ENCODE assay signal across 8 mouse cellular contexts in the genomic region with DNA sequence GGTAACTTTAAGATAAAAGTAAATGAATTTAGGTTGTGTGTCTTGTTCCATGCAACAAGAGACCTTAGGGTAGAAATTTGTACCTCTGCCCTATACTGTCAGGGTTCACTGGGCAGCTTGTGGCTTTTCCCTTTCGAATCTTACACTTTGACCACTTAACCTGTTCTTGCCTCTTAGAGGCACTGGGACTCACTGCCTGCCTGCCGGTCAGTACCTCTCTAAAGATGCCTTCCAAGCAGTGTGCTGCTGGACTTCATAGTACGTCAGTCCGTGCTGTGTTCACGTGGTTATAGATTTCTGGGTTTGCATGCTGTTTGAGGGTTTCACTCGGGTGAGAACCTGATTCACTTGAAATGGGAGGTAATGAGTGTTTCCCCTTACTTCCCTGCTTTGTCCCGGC. TPM values are rescaled to one million over a fixed set of nuclear protein-coding genes. Genes with fewer than 3 reads are reported as not detected.
DNase-seq lines count a peak whose midpoint lies in the region; ATAC-seq lines count a peak whose summit lies in the region.

No protein-coding gene starts in this region.

- WGBS in heart, embryonic 11.5 days (ENCODE audit: insufficient replicate concordance) = 11% methylated on average over 7 of the region's 7 CpGs
- WGBS in embryonic facial prominence, embryonic 14.5 days = 8% methylated on average over 7 of the region's 7 CpGs

- DNase-seq in heart, adult 11 months = no peak
- DNase-seq in embryonic facial prominence, embryonic 14.5 days (ENCODE audit: low spot score) = no peak
- peak; percentile 55 for DNase-seq in kidney, adult 18-20 months
- DNase-seq in thymus, adult 18-20 months = no peak
- DNase-seq in spleen, postnatal 10 days (ENCODE audit: low spot score in 2 of 2) = no peak
- DNase-seq in gastrocnemius, adult 8-10 months (ENCODE audit: low spot score in 2 of 2) = no peak

- H3K4me2 ChIP-seq in heart, embryonic 11.5 days = peak overlapping the region; percentile 79
- peak overlapping the region; percentile 70 for H3K4me2 ChIP-seq in embryonic facial prominence, embryonic 14.5 days (ENCODE audit: low read depth, low read length)

- peak overlapping the region; percentile 54 for H3K4me3 ChIP-seq in heart, embryonic 11.5 days (ENCODE audit: low read depth, low read length)
- peak overlapping the region; percentile 53 for H3K4me3 ChIP-seq in embryonic facial prominence, embryonic 14.5 days (ENCODE audit: low read depth, low read length)

- no peaks in the 10 kb centered on the region for H3K27me3 ChIP-seq in heart, embryonic 11.5 days (ENCODE audit: control insufficient read depth, insufficient read depth, low read length)
- no peaks in the 10 kb centered on the region for H3K27me3 ChIP-seq in embryonic facial prominence, embryonic 14.5 days (replicated peaks; ENCODE audit: control insufficient read depth, insufficient read depth, low read length)

- peaks cover 16% of the 10 kb centered on the region for H3K4me1 ChIP-seq in heart, embryonic 11.5 days (ENCODE audit: control insufficient read depth, insufficient read depth, low read length)
- peaks cover 21% of the 10 kb centered on the region for H3K4me1 ChIP-seq in embryonic facial prominence, embryonic 14.5 days (ENCODE audit: control insufficient read depth, insufficient read depth, low read length)

- peak overlapping the region; percentile 87 for H3K27ac ChIP-seq in heart, embryonic 11.5 days (ENCODE audit: low read depth, low read length)
- peak overlapping the region; percentile 87 for H3K27ac ChIP-seq in embryonic facial prominence, embryonic 14.5 days (replicated peaks; ENCODE audit: low read depth, low read length)

- H3K9me3 ChIP-seq in heart, embryonic 11.5 days (replicated peaks; ENCODE audit: control insufficient read depth, low read length) = no peaks in the 10 kb centered on the region
- no peaks in the 10 kb centered on the region for H3K9me3 ChIP-seq in embryonic facial prominence, embryonic 14.5 days (ENCODE audit: control insufficient read depth, low read length)

- peak overlapping the region; percentile 75 for H3K9ac ChIP-seq in heart, embryonic 11.5 days (ENCODE audit: low read depth, low read length)
- H3K9ac ChIP-seq in embryonic facial prominence, embryonic 14.5 days (ENCODE audit: low read depth, low read length) = peak overlapping the region; percentile 70

- no peak; the same call in 1 of the 2 replicates for ATAC-seq in heart, embryonic 11.5 days (replicated peaks; ENCODE audit: insufficient number of reproducible peaks, low FRiP score, low TSS enrichment)
- peak; percentile 48 for ATAC-seq in embryonic facial prominence, embryonic 14.5 days (ENCODE audit: low read depth)
- peak; percentile 27; the same call in 1 of the 2 replicates for ATAC-seq in megakaryocyte-erythroid progenitor cell, adult 5-6 weeks (replicated peaks; ENCODE audit: low FRiP score, low TSS enrichment, poor library complexity, severe bottlenecking)

- no peaks in the 10 kb centered on the region for H3K36me3 ChIP-seq in heart, embryonic 11.5 days (ENCODE audit: control insufficient read depth, insufficient read depth, low read length)
- H3K36me3 ChIP-seq in embryonic facial prominence, embryonic 14.5 days (ENCODE audit: control insufficient read depth, insufficient read depth, low read length) = no peaks in the 10 kb centered on the region

RNA-seq across cellular contexts. Expression of gene Fam214a, which starts 22.7 kb away (rescaled TPM):
- polyA plus RNA-seq in heart, embryonic 11.5 days (2014; fragmentation: Nextera tagmentation; extraction: Ambion mirVana) = 9.7 and 9.9 TPM in 2 replicates
- 12.0 and 15.7 TPM in 2 replicates for polyA plus RNA-seq in embryonic facial prominence, embryonic 14.5 days (2014; fragmentation: Nextera tagmentation; extraction: Ambion mirVana)
- 2.6 and 9.3 TPM in 2 replicates for total RNA-seq in megakaryocyte-erythroid progenitor cell, adult 5-6 weeks (2014; fragmentation: Nextera tagmentation)
- 5.7 and 6.3 TPM in 2 replicates for total RNA-seq in megakaryocyte-erythroid progenitor cell, adult 5-6 weeks (2017)
- 10 to 100 TPM; 19.4 to 35.5 (median 24.3) TPM for total RNA-seq in gastrocnemius, adult 8-10 months (2022)
